Mouse (Mus musculus) bone marrow macrophage, adult 2 months (primary cell): ENCODE data around the gene Cacna1b.

Experiments used
- CTCF ChIP-seq: IDR thresholded peaks from 2 replicates; pipeline ENCODE4 v1.5.1; 2012; ENCODE audit warnings: low read depth, mild to moderate bottlenecking, low read length, moderate library complexity
- POLR2A ChIP-seq: IDR thresholded peaks from 2 replicates; pipeline ENCODE4 v1.6.1; 2012; ENCODE audit warnings: mild to moderate bottlenecking, low read depth, low read length, borderline replicate concordance

DNA sequence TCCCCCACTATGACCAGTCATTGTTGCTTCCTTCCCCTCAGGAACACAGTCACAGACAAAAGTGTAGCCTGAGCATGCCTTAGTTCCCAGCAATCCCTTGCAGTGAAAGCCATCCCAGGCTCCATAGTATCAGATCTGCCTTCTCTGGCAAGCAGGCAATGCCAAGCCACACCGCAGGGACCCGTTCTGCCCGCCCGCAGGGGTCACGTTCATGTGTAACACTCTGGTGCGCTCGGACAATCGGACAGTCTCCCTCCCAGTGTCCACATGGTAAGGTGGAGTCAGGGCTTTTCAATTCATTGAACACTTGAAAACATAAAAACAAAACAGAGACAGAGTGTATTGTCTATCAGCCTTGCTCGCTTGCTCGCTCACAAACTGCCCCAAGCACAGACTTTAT lies 44.7 kb upstream of the Cacna1b start:
- TF ChIP-seq POLR2A (no peak), CTCF (no peak)
